Mouse (Mus musculus) adrenal gland, postnatal 36 days (tissue): Measurements from ENCODE around the gene Olfr412. TPM values are rescaled to one million over a fixed set of nuclear protein-coding genes. Genes with fewer than 3 reads are reported as not detected.

Experiments
- DNase-seq, 2 experiments: peaks; one replicate each; pipeline ENCODE4 v3.0.0; 2021; ENCODE audit warnings: mixed read lengths in 1 of 2
- total RNA-seq, 2 experiments: library from RNA; stranded (reverse); gene quantifications; 2 replicates each; pipeline ENCODE4 v1.2.3; 2021

Olfr412 gene
- total RNA-seq, 2 experiments from 2014 or later, result not detected

- no peak for DNase-seq
These were observed 51.6 kb downstream of the Olfr412 start for GRCm38 (mm10) chr11:74413449-74413972.

- DNase-seq, result no peak
These were observed 52.2 kb downstream of the Olfr412 start for GRCm38 (mm10) chr11:74414112-74414511.

GRCm38 (mm10) chr11:74415736-74416135, 53.9 kb downstream of the Olfr412 start:
- no peak for DNase-seq

Other genes starting within 250 kb of the Olfr412 start
- gene Olfr401, start 248.4 kb upstream of the Olfr412 start, total RNA-seq, result not detected
- not detected for gene Olfr402, start 208.5 kb upstream of the Olfr412 start, total RNA-seq
- gene Olfr403, start 175.8 kb upstream of the Olfr412 start, total RNA-seq, result not detected
- not detected for gene Olfr43, start 150.7 kb upstream of the Olfr412 start, total RNA-seq
- gene Olfr406, start 102.3 kb upstream of the Olfr412 start, total RNA-seq, result not detected
- gene Olfr59, start 78.3 kb upstream of the Olfr412 start, total RNA-seq, result not detected
- not detected for gene Olfr410, start 24.0 kb upstream of the Olfr412 start, total RNA-seq
- not detected for gene Olfr411, start 9.4 kb upstream of the Olfr412 start, total RNA-seq
- gene Rap1gap2, start 248.8 kb downstream of the Olfr412 start, total RNA-seq, result 10 to 100 TPM in 1 of 2 experiments, 1 to 10 TPM in 1; 8.3 to 10.5 TPM